Mouse (Mus musculus) heart, postnatal 0 days (tissue): Measurements from ENCODE around the gene Flywch1. TPM values are rescaled to one million over a fixed set of nuclear protein-coding genes. Genes with fewer than 3 reads are reported as not detected.

ENCODE experiments used
- ATAC-seq: fragments of 200-750 bp; cut with Nextera tagmentation; 2 replicates; pipeline ENCODE4 v1.8.0; 2017; ENCODE audit warnings: low read depth, moderate number of reproducible peaks, moderate library complexity; ENCODE audit not compliant: insufficient read depth
- DNase-seq: peaks from one replicate; pipeline ENCODE4 v3.0.0-alpha.2; 2016; ENCODE audit warnings: low spot score
- H3K27ac ChIP-seq: fragments of 300-500 bp; sonication (generic); 2 replicates; pipeline ENCODE4 v1.5.1; 2014; ENCODE audit warnings: low read depth, mild to moderate bottlenecking
- H3K27me3 ChIP-seq: fragments of 300-500 bp; sonication (generic); 2 replicates; pipeline ENCODE4 v1.6.1; 2014; ENCODE audit warnings: low read length, mixed read lengths; ENCODE audit not compliant: control insufficient read depth, insufficient read depth
- H3K36me3 ChIP-seq: fragments of 300-500 bp; sonication (generic); replicated peaks from 2 replicates; pipeline ENCODE4 v1.6.1; 2014; ENCODE audit warnings: low read length, mixed read lengths; ENCODE audit not compliant: control insufficient read depth, insufficient read depth
- H3K4me1 ChIP-seq: fragments of 300-500 bp; sonication (generic); 2 replicates; pipeline ENCODE4 v1.6.1; 2014; ENCODE audit warnings: antibody characterized with exemption; ENCODE audit not compliant: control insufficient read depth, insufficient read depth
- H3K4me2 ChIP-seq: fragments of 300-500 bp; sonication (generic); 2 replicates; pipeline ENCODE4 v1.6.1; 2014; ENCODE audit warnings: low read depth, mild to moderate bottlenecking, low read length, moderate library complexity
- H3K4me3 ChIP-seq: fragments of 300-500 bp; sonication (generic); 2 replicates; pipeline ENCODE4 v1.5.1; 2014; ENCODE audit warnings: low read depth, low read length
- H3K9ac ChIP-seq: fragments of 300-500 bp; sonication (generic); replicated peaks from 2 replicates; pipeline ENCODE4 v1.6.1; 2014; ENCODE audit warnings: low read depth, low read length, mixed read lengths
- H3K9me3 ChIP-seq: fragments of 300-500 bp; sonication (generic); replicated peaks from 2 replicates; pipeline ENCODE4 v1.6.1; 2016; ENCODE audit warnings: low read length; ENCODE audit not compliant: control insufficient read depth
- CTCF ChIP-seq: IDR thresholded peaks from 2 replicates; pipeline ENCODE4 v1.5.1; 2016; ENCODE audit warnings: antibody characterized with exemption, control low read depth, low read depth
- EP300 ChIP-seq: IDR thresholded peaks from 2 replicates; pipeline ENCODE4 v1.6.1; 2016; ENCODE audit warnings: antibody characterized with exemption, low read depth
- WGBS: fragments of 180-500 bp; shearing (Covaris S2); extraction: QIAGEN DNeasy Blood & Tissue Kit; methylation state at CpG from one replicate; pipeline ENCODE4 v1.1.7; 2014; 5-methylcytosine and 5-hydroxymethylcytosine counted together
- polyA plus RNA-seq: library from polyadenylated mRNA; unstranded; fragments of >200 nt; fragmentation: Nextera tagmentation; extraction: Ambion mirVana; gene quantifications from 2 replicates; pipeline ENCODE4 v1.2.1, GENCODE M21; 2015
- total RNA-seq: library from RNA; depleted of rRNA; stranded (reverse); fragments of >200 nt; gene quantifications from 2 replicates; pipeline ENCODE4 v1.2.3, GENCODE M21; 2014; ENCODE audit warnings: low replicate concordance

Gene Flywch1
- total and polyA plus RNA-seq, 2 experiments from 2014 or later = 34.8 to 72.2 TPM

GRCm38 (mm10) chr17:23757581-23757980 is 13.8 kb downstream of the Flywch1 start:
- no peak for TF ChIP-seq CTCF
- TF ChIP-seq EP300 = no peak
- Histone ChIP-seq H3K4me2 (no peak overlapping the region), H3K4me1 (no peaks in the 10 kb centered on the region), H3K4me3 (no peak overlapping the region), H3K27ac (no peak overlapping the region), H3K27me3 (no peaks in the 10 kb centered on the region), H3K36me3 (peaks cover 72% of the 10 kb centered on the region), H3K9me3 (no peaks in the 10 kb centered on the region), H3K9ac (no peak overlapping the region)
- ATAC-seq (no peak), DNase-seq (no peak)
- WGBS = 92% methylated on average over 9 of the region's 9 CpGs

DNA sequence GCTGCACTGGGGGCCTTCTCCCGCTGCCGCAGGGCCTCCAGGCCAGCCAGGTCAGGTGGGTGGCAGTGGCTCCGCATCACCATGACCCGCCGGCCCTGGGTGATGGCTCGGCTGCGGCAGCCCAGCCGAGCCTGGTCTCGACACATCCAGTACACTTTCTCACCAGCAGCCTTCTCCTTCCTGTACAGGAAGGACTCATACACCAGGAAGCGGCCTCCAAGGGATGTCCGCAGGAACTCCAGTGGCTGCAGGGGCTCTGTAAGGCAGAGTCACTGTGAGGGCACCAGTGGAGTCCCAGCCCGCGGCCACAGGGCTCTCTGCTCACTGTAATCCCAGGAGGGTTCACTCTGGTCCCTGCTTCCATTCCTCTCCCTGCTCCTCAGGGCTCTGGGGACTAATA is 15.7 kb downstream of the Flywch1 start:
- WGBS = 82% methylated on average over 13 of the region's 13 CpGs
- H3K4me1 ChIP-seq = no peaks in the 10 kb centered on the region
- peaks cover 69% of the 10 kb centered on the region for H3K36me3 ChIP-seq
- H3K4me3 ChIP-seq = no peak overlapping the region
- no peaks in the 10 kb centered on the region for H3K9me3 ChIP-seq
- peak; percentile 32; the same call in 1 of the 2 replicates for ATAC-seq
- no peaks in the 10 kb centered on the region for H3K27me3 ChIP-seq
- H3K27ac ChIP-seq = peak overlapping the region; percentile 30
- TF ChIP-seq EP300 (no peak), CTCF (no peak)
- 0 out of 2 replicates have a peak overlapping the region, but pooled peaks have one; percentile 13 for H3K4me2 ChIP-seq
- no peak overlapping the region for H3K9ac ChIP-seq
- no peak for DNase-seq

DNA sequence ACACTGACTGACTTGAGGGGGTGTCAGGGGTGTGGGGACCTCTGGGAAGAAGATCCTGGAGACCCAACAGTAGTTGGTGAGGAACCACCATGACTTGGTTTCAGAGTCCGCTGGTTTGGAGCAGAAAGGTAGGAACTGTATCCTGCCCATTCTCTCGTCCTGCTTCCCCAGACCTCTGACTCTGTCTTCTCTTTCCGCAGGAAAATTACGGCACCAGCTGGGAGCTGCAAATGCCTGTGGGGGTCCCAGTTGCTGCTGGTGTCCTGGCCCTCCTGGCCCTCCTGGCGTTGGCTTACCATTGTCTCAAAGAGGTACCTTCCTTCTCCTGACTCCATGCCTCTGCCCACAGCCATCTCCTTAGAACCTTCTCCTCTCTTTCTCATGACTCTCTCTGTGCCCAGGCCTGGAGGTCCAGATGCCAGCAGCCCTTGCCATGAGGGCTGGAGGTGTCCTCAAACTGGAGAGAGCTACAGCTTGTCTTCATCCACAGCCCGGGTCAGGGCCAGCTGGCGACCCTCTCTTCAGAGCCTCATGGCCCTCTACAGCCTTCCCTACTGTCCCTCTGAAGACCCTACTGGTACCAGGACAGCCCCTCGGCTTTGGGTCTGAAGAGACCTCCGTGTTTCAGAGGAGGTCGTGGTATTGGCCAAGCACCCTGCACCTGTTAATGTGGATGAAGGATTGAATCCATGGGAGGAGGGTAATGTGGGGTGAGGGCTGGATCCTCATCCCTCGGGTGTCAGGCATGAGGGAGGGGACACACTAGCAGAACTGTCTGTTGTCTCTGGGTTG is 21.8 kb downstream of the Flywch1 start:
- Histone ChIP-seq H3K9ac (peak overlapping the region; percentile 33; the same call in 1 of the 2 replicates), H3K27me3 (peaks cover 30% of the 10 kb centered on the region), H3K4me1 (peaks cover 4% of the 10 kb centered on the region), H3K4me2 (peak overlapping the region; percentile 57), H3K36me3 (peaks cover 30% of the 10 kb centered on the region), H3K27ac (no peak overlapping the region), H3K4me3 (peak overlapping the region; percentile 37), H3K9me3 (no peaks in the 10 kb centered on the region)
- WGBS = 76% methylated on average over 11 of the region's 11 CpGs
- ATAC-seq = no peak; the same call in 1 of the 2 replicates
- TF ChIP-seq EP300 (no peak), CTCF (no peak)
- DNase-seq = no peak

GRCm38 (mm10) chr17:23748631-23749391 is 22.6 kb downstream of the Flywch1 start:
- Histone ChIP-seq H3K27me3 (peaks cover 38% of the 10 kb centered on the region), H3K9me3 (no peaks in the 10 kb centered on the region), H3K27ac (no peak overlapping the region), H3K4me3 (peak overlapping the region; percentile 37), H3K4me2 (peak overlapping the region; percentile 57), H3K36me3 (peaks cover 27% of the 10 kb centered on the region), H3K4me1 (peaks cover 4% of the 10 kb centered on the region), H3K9ac (peak overlapping the region; percentile 33; the same call in 1 of the 2 replicates)
- TF ChIP-seq CTCF (peak; percentile 81), EP300 (no peak)
- DNase-seq (peak; percentile 78), ATAC-seq (peak; percentile 43)
- 27% methylated on average over 10 of the region's 10 CpGs for WGBS

DNA sequence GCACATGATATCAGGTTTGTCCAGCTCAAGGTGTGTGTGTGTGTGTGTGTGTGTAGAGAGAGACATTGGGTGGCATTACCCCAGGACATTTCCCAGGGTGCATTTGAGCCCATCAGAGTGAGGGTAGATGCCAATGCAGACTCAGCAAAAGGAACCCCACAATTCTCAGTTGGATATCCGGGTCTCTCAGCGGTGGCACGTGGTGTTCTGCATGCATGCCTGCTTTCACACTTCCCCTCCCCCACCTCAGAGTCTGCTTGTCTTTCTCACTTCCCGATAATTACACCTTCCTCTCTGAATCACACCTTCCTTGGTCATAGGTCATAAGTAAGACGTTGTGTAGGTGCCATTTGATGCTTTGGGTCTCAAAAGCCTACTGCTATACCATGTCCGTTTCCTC is 23.4 kb downstream of the Flywch1 start:
- DNase-seq (no peak), ATAC-seq (no peak)
- H3K27ac ChIP-seq = no peak overlapping the region
- no peak overlapping the region for H3K4me2 ChIP-seq
- H3K9me3 ChIP-seq = no peaks in the 10 kb centered on the region
- no peak for TF ChIP-seq EP300
- no peak for TF ChIP-seq CTCF
- no peak overlapping the region for H3K4me3 ChIP-seq
- H3K4me1 ChIP-seq = peaks cover 4% of the 10 kb centered on the region
- H3K36me3 ChIP-seq = peaks cover 19% of the 10 kb centered on the region
- H3K9ac ChIP-seq = no peak overlapping the region
- H3K27me3 ChIP-seq = peaks cover 46% of the 10 kb centered on the region
- 27% methylated on average over 6 of the region's 6 CpGs for WGBS
